Mouse (Mus musculus) testis, adult 2 months (tissue): ENCODE measurements around the gene Ifna16.

Experiments used
- CTCF ChIP-seq: fragments of 200-500 bp; IDR thresholded peaks from 2 replicates; pipeline ENCODE4 v1.5.1; 2012; ENCODE audit warnings: low read depth, mild to moderate bottlenecking, inconsistent platforms, low read length, moderate library complexity; ENCODE audit not compliant: control insufficient read depth, insufficient read depth, insufficient replicate concordance
- POLR2A ChIP-seq: fragments of 200-500 bp; IDR thresholded peaks from 2 replicates; pipeline ENCODE4 v1.6.1; 2012; ENCODE audit warnings: low read depth, mild to moderate bottlenecking, inconsistent platforms, low read length, moderate library complexity; ENCODE audit not compliant: control insufficient read depth

- TF ChIP-seq POLR2A (no peak), CTCF (no peak)
Measured at GRCm38 (mm10) chr4:88697108-88697507, 20.4 kb upstream of the Ifna16 start.
